Mouse (Mus musculus) bone marrow macrophage, adult 2 months (primary cell): ENCODE data around the gene Rpl29.

Experiments used
- CTCF ChIP-seq: IDR thresholded peaks from 2 replicates; pipeline ENCODE4 v1.5.1; 2012; ENCODE audit warnings: low read depth, mild to moderate bottlenecking, low read length, moderate library complexity
- POLR2A ChIP-seq: IDR thresholded peaks from 2 replicates; pipeline ENCODE4 v1.6.1; 2012; ENCODE audit warnings: mild to moderate bottlenecking, low read depth, low read length, borderline replicate concordance

DNA sequence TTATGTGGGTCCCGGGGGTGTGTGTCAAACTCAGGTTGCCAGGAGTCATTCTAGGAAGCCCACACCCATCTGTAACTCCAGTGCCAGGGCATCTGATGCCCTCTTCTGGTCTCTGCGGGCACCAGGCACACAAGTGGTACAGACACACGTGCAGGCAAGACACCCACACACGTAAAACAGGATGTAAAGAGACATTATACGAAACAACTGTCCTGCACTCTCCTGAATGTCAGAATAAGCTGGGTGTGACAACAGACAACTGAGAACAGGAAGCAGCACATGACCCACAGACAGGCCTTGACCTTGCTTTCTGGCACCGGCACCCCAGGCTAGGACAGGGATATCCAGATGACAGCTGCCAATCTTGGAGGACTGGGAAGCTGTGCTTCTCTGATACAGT, 40.1 kb downstream of the Rpl29 start:
- no peak for TF ChIP-seq CTCF
- no peak for TF ChIP-seq POLR2A
